Mouse (Mus musculus): ENCODE measurements around the gene Grid2.

DNA sequence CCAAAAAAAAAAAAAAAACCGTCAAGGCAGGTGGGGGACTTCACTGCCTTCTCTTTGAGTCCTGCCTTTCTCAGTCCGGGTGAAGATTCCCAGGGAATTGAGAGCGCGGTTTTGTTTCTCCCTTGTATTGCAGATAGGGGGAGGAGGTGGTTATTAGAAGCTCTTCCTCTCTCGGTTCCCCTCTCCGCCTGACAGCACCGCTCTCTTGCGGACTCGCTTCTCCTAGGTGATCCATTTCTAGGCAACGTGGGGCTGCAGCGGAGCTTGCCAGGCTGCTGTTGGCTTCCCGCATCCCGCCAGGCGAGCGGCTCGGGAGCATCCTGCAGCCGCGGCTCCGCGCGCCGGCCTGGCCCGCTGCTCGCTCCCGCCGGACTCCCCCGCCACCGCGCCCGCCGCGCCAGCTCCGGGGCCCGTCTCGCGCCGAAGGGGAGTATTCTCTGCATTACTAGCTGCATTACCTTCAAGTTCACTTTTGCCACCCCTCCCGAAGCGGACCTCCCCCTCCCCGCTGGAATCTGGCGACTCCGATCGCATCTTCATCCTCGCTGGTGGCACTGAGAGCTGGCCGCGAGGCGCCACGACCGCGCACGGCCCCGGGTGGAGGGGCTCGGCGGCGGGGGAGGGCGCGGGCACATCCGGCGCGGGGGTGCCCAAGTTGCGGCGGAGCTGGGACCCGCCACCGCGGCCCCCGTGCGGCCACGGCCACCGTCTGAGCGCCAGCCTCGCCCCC is at the start of gene Grid2:
- no peak for TF ChIP-seq CTCF (IDR thresholded peaks at IDR 0.05; ENCODE audit: extremely low read depth, insufficient read length, insufficient replicate concordance, low read depth, low read length)
- TF ChIP-seq POLR2A (IDR thresholded peaks at IDR 0.05; ENCODE audit: low read depth, low read length) = no peak
